Mouse (Mus musculus) heart, adult 11 months (tissue): Measurements from ENCODE around the gene Ficd.
"Not testable (repeated sequence)": the region's sequence is repeated elsewhere in the genome, so short reads cannot be mapped to it uniquely, and the experiment has no call there.

Experiments used
- DNase-seq: peaks from one replicate; pipeline ENCODE4 v3.0.0; 2022

Ficd gene

DNA sequence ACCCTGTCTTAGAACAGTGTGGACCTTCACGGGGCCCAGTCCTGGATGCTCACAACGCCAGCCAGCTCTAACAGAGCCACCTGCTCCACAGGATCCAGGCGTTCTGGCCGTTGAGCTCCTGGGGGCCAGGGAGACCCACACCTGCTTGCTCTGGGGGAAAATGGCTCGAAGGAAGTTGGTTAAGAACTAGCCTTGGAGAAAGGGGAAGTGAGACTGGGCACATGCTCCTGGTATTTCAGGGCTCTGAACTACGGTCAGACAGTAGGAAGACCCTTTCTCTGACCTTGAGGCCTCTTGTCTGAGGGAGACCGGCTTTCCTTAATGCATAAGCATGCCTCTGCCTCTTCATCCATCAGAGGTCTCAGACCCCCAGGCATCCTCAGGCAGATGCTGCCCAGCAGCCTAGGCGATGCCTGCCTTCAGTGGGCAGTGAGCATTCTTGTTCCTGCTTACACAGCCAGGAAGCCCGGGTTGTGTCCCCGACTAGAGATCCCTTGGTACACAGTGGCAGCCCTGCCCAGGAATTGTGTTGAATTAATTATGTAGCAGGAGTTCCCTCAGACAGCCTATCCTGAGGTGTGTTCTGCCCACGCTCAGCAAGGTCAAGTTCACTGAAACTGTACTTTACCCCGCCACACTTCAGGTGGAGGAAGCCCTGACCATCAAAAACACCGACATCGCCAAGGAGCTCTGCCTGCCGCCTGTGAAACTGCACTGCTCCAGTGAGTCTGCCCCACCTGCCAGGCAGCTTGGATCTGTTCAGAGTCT lies 40.7 kb downstream of the Ficd start:
- peak; percentile 95 for DNase-seq

DNA sequence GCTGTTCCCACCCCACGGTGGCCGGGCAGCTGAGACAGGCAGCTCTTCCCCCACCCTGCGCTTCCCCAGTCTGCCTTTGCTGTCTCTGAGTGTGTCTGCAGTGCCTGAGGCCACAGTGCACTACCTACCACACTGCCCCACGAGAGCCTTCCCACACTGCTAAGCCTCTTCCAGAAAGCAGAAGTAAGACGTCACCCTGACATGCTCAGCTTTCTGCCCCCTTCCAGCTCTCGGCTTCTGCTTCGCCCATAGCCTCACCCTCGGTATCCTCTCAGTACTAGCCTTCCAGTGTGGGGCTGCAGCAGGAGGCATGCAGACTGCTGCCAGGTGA lies 41.3 kb downstream of the Ficd start:
- DNase-seq: peak; percentile 97

DNA sequence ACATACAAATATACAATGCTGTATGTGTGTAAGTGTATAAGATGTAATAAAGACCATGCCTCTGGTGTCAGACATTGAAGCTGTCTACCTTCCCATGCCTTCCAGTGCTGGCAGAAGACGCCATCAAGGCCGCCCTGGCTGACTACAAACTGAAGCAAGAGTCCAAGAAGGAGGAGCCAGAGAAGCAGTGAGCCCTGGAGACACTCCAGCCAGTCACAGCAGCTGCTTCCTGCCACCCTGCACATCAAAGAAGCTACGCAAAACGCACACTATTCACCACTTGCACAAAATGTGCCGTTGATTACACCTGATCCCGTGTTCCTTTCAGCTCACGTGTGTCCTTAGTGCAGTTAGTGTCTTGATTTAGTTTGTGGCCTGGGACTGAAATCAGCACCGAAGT lies 42.1 kb downstream of the Ficd start:
- not testable (repeated sequence) for DNase-seq

DNA sequence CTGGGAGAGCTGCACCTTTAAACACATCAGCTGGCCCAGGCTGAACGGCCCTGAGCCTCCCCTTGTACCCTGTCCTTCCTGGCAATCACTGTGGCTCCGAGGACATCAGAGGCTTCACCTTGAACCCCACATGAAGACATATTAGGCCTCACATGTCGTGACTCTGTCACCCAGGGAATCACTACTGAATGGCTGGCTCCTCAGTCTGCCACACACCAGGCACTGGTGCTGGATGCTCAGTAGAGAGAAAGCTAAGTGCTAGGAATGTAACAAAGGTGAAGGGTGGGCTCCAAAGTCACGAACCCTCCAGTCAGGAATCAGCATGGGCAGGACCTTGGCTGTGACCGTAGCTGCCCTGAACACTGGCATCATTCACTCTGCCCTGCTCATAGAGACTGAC lies 44.0 kb downstream of the Ficd start:
- DNase-seq: no peak

DNA sequence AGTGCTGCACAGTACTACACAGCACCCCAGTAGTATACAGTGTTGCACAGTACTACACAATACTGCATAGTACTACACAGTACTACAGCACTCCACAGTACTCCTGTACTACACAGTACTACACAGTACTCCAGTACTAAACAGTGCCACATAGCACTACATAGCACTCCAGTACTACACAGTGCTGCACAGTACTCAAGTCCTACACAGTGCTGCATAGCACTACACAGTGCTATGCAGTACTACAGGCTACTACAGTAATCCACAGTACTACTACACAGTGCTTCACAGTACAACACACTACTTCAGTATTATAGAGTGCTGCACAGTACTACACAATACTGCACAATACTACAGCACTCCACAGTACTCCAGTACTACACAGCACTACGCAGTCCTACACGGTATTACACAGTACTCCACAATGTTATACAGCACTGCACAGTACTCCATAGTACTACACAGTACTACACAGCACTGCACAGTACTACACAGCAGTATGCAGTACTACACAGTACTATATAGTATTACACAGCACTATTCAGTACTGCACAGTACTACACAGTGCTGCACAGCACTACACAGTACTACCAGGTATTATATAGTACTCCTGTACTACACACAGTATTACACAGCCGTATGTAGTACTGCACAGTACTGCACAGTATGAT lies 44.6 kb downstream of the Ficd start:
- no peak for DNase-seq

DNA sequence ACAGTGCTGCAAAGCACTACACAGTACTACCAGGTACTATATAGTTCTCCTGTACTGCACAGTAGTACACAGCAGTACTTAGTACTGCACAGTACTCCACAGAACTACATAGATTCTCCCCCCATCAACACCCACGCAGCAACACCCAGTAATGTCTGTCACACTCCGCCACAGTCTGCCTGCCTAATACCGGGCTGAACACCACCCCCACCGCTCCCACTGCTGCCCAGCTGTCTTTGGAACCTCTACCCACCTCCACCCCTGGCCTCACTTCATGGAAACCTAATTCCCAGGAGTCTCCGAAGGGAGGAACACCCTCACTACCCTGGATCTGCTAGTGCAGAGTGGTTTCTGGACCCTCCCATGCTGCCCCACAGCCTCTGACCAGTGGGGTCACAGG lies 45.2 kb downstream of the Ficd start:
- DNase-seq: no peak

DNA sequence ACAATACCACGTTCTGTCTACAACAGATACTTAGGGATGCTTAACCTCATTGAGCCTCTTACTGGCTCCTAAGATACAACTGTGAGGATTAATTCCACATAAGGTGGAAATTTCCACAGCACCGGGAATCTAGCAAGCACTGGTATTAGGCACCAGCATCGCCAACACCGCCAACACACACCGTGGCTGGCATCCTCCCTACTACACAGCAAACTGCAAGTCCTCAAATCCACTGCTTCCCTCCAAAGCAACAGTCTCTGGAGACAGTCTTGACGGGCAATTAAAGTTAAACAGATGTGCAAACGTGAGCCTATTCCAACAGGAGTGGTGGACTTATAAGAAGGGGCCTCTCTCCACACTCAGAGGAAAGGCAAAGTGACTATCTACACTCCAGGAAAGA lies 45.7 kb downstream of the Ficd start:
- DNase-seq: no peak

DNA sequence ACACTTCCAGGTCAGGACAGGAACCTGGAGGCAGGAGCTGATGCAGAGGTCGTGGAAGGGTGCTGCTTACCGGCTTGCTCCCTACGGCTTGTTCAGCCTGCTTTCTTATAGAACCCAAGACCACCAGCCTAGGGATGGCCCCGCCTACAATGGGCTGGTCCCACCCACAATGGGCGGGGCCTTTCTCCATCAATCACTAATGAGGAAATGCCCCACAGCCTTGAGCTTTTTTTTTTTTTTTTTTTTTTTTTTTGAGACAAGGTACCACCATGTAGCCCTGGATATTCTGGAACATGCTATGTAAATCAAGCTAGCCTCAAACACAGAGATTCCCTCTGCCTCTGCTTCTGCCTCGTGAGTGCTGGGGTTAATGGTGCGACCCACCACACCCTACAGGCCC lies 46.3 kb downstream of the Ficd start:
- DNase-seq: no peak

DNA sequence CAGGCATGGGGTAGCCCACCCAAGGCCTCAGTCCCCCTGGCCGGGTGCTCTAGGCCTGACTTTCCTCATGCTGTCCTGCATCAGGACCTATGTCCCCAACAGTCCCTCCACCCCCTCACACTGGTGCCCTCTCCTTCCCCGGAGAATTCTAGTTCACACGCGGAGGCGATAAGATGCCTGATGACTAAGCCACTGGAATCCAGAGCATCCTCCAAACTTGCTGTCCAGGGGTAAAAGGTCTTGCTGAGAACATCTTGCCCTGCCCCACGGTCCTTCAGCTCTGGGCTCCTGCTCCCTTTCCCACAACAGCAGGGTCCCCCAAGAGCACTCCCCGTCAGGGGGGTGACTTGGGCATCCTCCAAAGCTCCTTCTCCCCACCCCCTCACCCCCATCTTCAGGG lies 47.0 kb downstream of the Ficd start:
- DNase-seq: peak; percentile 94

DNA sequence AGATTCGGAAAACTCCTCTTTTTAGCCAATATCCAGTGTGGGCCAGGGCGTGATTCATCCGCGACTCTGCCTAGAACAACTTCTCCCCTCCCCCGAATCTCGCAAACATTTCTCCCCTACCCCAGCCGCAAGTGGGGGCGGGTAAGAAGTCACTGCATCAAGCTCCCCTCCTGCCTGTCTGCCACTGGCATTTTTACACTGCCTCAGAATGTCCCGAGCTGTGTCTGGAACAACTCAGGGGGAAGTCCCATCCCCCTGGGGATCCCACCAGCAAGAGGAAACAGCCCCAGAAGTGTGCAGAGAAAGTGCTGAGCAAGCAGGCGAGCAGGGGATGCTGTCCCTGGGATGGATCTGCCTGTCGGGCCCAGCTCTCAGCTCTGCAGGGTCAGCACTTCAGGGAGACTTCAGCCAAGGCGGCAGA lies 48.0 kb downstream of the Ficd start:
- peak; percentile 98 for DNase-seq

DNA sequence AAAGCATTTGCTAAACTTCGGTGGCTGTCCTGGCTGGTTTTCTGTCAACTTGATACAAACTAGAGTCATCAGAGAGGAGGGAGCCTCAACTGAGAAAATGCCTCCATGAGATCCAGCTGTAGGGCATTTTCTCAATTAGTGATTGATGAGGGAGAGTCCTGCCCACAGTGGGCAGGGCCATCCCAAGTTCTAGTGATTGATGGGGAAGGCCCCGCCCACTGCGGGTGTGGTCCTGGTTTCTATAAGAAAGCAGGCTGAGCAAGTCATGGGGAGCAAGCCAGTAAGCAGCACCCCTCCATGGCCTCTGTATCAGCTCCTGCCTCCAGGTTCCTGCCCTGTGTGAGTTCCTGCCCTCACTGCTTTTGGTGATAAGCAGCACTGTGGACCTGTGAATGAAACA lies 48.5 kb downstream of the Ficd start:
- peak; percentile 92 for DNase-seq

DNA sequence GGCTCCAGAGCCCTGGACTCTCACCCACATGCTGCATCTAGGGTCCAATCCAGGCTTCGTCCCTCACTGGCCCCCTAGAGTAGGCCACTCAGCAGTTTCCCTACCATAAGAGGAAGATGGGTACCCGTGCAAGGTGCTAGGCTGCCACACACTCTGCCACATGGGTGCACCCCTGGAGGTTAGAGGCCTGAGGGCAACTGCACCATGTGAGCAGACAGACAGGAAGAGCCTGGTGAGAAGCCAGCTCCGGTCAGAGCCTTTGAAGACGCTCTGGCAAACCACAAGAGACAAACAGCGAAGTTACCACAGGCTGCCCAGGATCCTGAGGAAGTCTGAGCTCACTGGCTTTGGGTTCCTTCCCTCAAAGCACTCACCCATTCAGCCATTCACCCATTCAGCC lies 51.4 kb downstream of the Ficd start:
- DNase-seq: no peak

DNA sequence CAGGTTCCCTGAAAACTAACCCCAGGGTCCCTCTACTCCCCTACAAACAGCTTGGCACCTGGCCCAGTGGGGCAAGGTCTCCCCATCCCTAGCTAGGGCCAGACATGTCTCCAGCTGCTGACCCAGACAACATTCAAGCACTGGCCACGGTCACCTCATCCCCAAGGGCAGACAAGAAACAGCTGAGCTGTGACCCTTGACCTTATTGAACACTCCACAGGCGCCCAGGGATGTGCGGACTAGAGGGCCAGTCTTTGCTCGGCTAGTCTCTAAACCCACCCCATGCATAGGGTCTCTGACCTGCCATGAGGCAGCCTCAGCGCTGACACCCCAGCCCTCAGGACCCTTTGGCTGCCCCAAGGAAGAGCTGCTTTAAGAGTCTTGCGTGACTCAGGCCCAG lies 53.0 kb downstream of the Ficd start:
- no peak for DNase-seq

DNA sequence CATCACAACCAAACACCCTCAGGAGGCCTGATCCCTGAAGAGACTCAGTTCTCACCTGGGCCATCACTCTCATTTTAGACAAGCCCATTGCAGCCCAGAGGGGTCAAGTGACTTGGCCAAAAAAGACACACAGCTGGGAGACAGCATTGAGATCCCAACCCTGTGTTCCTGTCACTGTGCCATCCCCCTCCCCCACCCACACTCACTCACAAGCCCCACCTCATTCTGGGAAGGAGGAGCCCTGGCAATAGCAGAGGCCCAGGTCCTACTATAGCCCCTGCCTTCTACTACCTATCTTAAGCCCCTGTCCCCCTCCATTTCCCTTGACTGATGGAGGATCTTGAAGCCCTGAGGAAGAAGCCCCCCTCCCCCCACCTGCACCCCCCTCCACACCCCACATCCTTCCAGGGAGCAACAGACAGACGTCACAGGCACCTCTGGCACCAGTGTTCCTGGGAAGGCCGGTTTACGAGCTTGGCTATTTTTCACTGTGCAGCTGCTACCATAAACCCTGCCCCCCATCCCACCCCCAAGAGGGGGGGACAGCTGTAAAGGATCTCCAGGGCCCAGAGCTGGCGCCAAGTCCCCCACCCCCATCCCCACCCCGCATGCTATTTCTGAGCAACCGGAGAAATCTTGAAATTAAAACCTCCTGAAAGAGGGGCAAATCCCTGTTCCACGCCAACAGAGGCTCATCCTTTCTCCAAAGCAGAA lies 53.6 kb downstream of the Ficd start:
- no peak for DNase-seq
